Mouse (Mus musculus): ENCODE measurements around the gene Tagln. TPM values are rescaled to one million over a fixed set of nuclear protein-coding genes. Genes with fewer than 3 reads are reported as not detected.

Gene Tagln
- polyA plus RNA-seq, 1 experiment from 2014 or later: 151 TPM

- H3K9ac ChIP-seq: no peak overlapping the region
- peak overlapping the region; percentile 57 for H3K27ac ChIP-seq (replicated peaks)
- H3K36me3 ChIP-seq: peaks cover 34% of the 10 kb centered on the region
- no peaks in the 10 kb centered on the region for H3K9me3 ChIP-seq
- no peak overlapping the region for H3K4me2 ChIP-seq
- no peaks in the 10 kb centered on the region for H3K27me3 ChIP-seq (replicated peaks)
- 55% methylated on average over 4 of the region's 4 CpGs for WGBS
- H3K4me3 ChIP-seq: no peak overlapping the region
- no peak for ATAC-seq (ENCODE audit: extremely low read depth, insufficient number of reproducible peaks, low FRiP score, low TSS enrichment)
- H3K4me1 ChIP-seq: peaks cover 37% of the 10 kb centered on the region
Measured at GRCm38 (mm10) chr9:45958851-45959250, 23.0 kb upstream of the Tagln start.

- peaks cover 37% of the 10 kb centered on the region for H3K4me1 ChIP-seq
- peaks cover 27% of the 10 kb centered on the region for H3K36me3 ChIP-seq
- 53% methylated on average over 7 of the region's 7 CpGs for WGBS
- H3K9ac ChIP-seq: no peak overlapping the region
- H3K27ac ChIP-seq (replicated peaks): peak overlapping the region; percentile 57
- no peaks in the 10 kb centered on the region for H3K9me3 ChIP-seq
- H3K4me2 ChIP-seq: no peak overlapping the region
- no peak overlapping the region for H3K4me3 ChIP-seq
- no peak for ATAC-seq (ENCODE audit: extremely low read depth, insufficient number of reproducible peaks, low FRiP score, low TSS enrichment)
- no peaks in the 10 kb centered on the region for H3K27me3 ChIP-seq (replicated peaks)
Measured at GRCm38 (mm10) chr9:45958023-45958670, 22.3 kb upstream of the Tagln start.

- ATAC-seq (ENCODE audit: extremely low read depth, insufficient number of reproducible peaks, low FRiP score, low TSS enrichment): peak; percentile 85
- Histone ChIP-seq H3K4me2 (peak within 1 kb of the TSS; percentile 82), H3K4me1 (peaks cover 44% of the 10 kb centered on the region), H3K4me3 (peak within 1 kb of the TSS; percentile 77), H3K27ac (replicated peaks) (peak within 1 kb of the TSS; percentile 93), H3K27me3 (replicated peaks) (no peaks in the 10 kb centered on the region), H3K9me3 (no peaks in the 10 kb centered on the region), H3K9ac (peak within 1 kb of the TSS; percentile 95), H3K36me3 (peaks cover 24% of the 10 kb centered on the region)
- WGBS: under 1% methylated on average over 48 of the region's 48 CpGs
Measured at GRCm38 (mm10) chr9:45955107-45955963, 19.5 kb upstream of the Tagln start, which contains the start of gene Sidt2. Gene Sidt2 (minus strand): TSS chr9:45955258.

- ATAC-seq (ENCODE audit: extremely low read depth, insufficient number of reproducible peaks, low FRiP score, low TSS enrichment): peak; percentile 43; the same call in 1 of the 2 replicates
- under 1% methylated on average over 58 of the region's 63 CpGs for WGBS
- no peaks in the 10 kb centered on the region for H3K9me3 ChIP-seq
- H3K4me2 ChIP-seq: peak overlapping the region; percentile 82
- H3K27me3 ChIP-seq (replicated peaks): no peaks in the 10 kb centered on the region
- H3K4me3 ChIP-seq: peak overlapping the region; percentile 77
- H3K4me1 ChIP-seq: peaks cover 44% of the 10 kb centered on the region
- peak overlapping the region; percentile 93 for H3K27ac ChIP-seq (replicated peaks)
- peaks cover 32% of the 10 kb centered on the region for H3K36me3 ChIP-seq
- peak overlapping the region; percentile 95 for H3K9ac ChIP-seq
Measured at GRCm38 (mm10) chr9:45954294-45955106, 18.6 kb upstream of the Tagln start.

GRCm38 (mm10) chr9:45953511-45954293 lies 17.8 kb upstream of the Tagln start:
- Histone ChIP-seq H3K27ac (replicated peaks) (peak overlapping the region; percentile 93), H3K4me2 (peak overlapping the region; percentile 82), H3K4me1 (peaks cover 40% of the 10 kb centered on the region), H3K27me3 (replicated peaks) (no peaks in the 10 kb centered on the region), H3K36me3 (peaks cover 40% of the 10 kb centered on the region), H3K9ac (peak overlapping the region; percentile 95), H3K9me3 (no peaks in the 10 kb centered on the region), H3K4me3 (peak overlapping the region; percentile 77)
- 52% methylated on average over 13 of the region's 13 CpGs for WGBS
- ATAC-seq (ENCODE audit: extremely low read depth, insufficient number of reproducible peaks, low FRiP score, low TSS enrichment): no peak

GRCm38 (mm10) chr9:45952890-45953289 lies 17.0 kb upstream of the Tagln start:
- Histone ChIP-seq H3K4me1 (peaks cover 32% of the 10 kb centered on the region), H3K27me3 (replicated peaks) (no peaks in the 10 kb centered on the region), H3K36me3 (peaks cover 48% of the 10 kb centered on the region), H3K9me3 (no peaks in the 10 kb centered on the region), H3K4me3 (peak overlapping the region; percentile 77), H3K27ac (replicated peaks) (no peak overlapping the region), H3K9ac (peak overlapping the region; percentile 95), H3K4me2 (peak overlapping the region; percentile 82)
- no peak for ATAC-seq (ENCODE audit: extremely low read depth, insufficient number of reproducible peaks, low FRiP score, low TSS enrichment)
- WGBS: 78% methylated on average over 7 of the region's 7 CpGs

GRCm38 (mm10) chr9:45952057-45952456 lies 16.2 kb upstream of the Tagln start:
- Histone ChIP-seq H3K4me1 (peaks cover 31% of the 10 kb centered on the region), H3K9me3 (no peaks in the 10 kb centered on the region), H3K4me3 (no peak overlapping the region), H3K27me3 (replicated peaks) (no peaks in the 10 kb centered on the region), H3K4me2 (no peak overlapping the region), H3K9ac (no peak overlapping the region), H3K27ac (replicated peaks) (no peak overlapping the region), H3K36me3 (peaks cover 57% of the 10 kb centered on the region)
- WGBS: 82% methylated on average over 4 of the region's 4 CpGs
- ATAC-seq (ENCODE audit: extremely low read depth, insufficient number of reproducible peaks, low FRiP score, low TSS enrichment): no peak

- 85% methylated on average over 10 of the region's 10 CpGs for WGBS
- no peak overlapping the region for H3K4me2 ChIP-seq
- no peaks in the 10 kb centered on the region for H3K27me3 ChIP-seq (replicated peaks)
- no peaks in the 10 kb centered on the region for H3K9me3 ChIP-seq
- no peak overlapping the region for H3K4me3 ChIP-seq
- no peak overlapping the region for H3K27ac ChIP-seq (replicated peaks)
- no peaks in the 10 kb centered on the region for H3K4me1 ChIP-seq
- ATAC-seq (ENCODE audit: extremely low read depth, insufficient number of reproducible peaks, low FRiP score, low TSS enrichment): no peak
- H3K36me3 ChIP-seq: peaks cover 99% of the 10 kb centered on the region
- no peak overlapping the region for H3K9ac ChIP-seq
Measured at GRCm38 (mm10) chr9:45946872-45947183, 11.0 kb upstream of the Tagln start.

GRCm38 (mm10) chr9:45946182-45946871 lies 10.5 kb upstream of the Tagln start:
- Histone ChIP-seq H3K9ac (no peak overlapping the region), H3K4me1 (no peaks in the 10 kb centered on the region), H3K4me2 (no peak overlapping the region), H3K9me3 (no peaks in the 10 kb centered on the region), H3K27me3 (replicated peaks) (no peaks in the 10 kb centered on the region), H3K36me3 (peaks cover 99% of the 10 kb centered on the region), H3K4me3 (no peak overlapping the region), H3K27ac (replicated peaks) (no peak overlapping the region)
- no peak for ATAC-seq (ENCODE audit: extremely low read depth, insufficient number of reproducible peaks, low FRiP score, low TSS enrichment)
- WGBS: 81% methylated on average over 16 of the region's 16 CpGs

GRCm38 (mm10) chr9:45945721-45946120 lies 9.9 kb upstream of the Tagln start:
- ATAC-seq (ENCODE audit: extremely low read depth, insufficient number of reproducible peaks, low FRiP score, low TSS enrichment): no peak
- H3K27ac ChIP-seq (replicated peaks): no peak overlapping the region
- H3K4me3 ChIP-seq: no peak overlapping the region
- H3K9ac ChIP-seq: no peak overlapping the region
- H3K4me2 ChIP-seq: no peak overlapping the region
- 89% methylated on average over 13 of the region's 13 CpGs for WGBS
- H3K9me3 ChIP-seq: no peaks in the 10 kb centered on the region
- H3K4me1 ChIP-seq: no peaks in the 10 kb centered on the region
- no peaks in the 10 kb centered on the region for H3K27me3 ChIP-seq (replicated peaks)
- peaks cover 99% of the 10 kb centered on the region for H3K36me3 ChIP-seq
